Mouse (Mus musculus): ENCODE data around the gene Hap1.
"Not testable (repeated sequence)": the region's sequence is repeated elsewhere in the genome, so short reads cannot be mapped to it uniquely, and the experiment has no call there.

The Hap1 gene

DNA sequence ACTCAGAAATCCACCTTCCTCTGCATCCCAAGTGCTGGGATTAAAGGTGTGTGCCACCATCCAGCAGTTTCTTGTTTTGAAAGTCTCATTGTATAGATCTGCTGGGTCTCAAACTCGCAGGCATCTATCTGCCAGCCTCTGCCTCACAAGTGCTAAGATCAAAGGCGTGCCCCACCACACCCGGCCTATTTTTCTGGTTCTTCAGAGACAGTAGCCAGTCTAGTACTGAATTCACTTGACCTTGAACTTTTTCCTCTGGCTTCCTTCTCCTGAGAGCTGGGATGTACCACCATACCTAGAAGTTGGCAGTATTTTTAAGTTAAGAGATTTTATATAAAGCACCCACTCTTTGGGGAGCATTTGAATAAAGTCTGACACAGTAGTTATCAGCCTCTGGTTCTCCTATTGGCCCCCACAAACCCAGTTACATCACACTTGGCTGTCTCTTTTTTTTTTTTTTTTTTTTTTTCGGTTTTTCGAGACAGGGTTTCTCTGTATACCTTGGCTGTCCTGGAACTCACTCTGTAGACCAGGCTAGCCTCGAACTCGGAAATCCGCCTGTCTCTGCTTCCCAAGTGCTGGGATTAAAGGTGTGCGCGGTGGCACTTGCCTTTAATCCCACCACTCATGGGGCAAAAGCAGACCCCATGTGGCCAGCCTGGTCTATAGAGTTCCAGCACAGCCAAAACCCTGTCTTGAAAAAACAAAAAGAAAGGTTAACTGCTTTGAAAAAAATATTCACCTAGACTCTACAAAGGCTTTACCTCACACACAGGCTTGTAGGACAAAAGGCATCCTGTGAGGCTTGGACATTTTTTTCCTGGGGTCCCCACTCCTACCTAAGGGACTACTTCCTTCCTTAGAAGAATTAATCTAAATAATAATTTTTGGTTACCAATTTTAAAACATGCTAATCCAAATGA, 37.1 kb downstream of the Hap1 start:
- no peak for DNase-seq (ENCODE audit: low spot score)

GRCm38 (mm10) chr11:100317826-100318380, 38.0 kb downstream of the Hap1 start:
- DNase-seq (ENCODE audit: low spot score), result no peak

GRCm38 (mm10) chr11:100315439-100315838, 40.5 kb downstream of the Hap1 start:
- DNase-seq (ENCODE audit: low spot score), result no peak

GRCm38 (mm10) chr11:100313424-100313823, 42.5 kb downstream of the Hap1 start:
- no peak for DNase-seq (ENCODE audit: low spot score)

DNA sequence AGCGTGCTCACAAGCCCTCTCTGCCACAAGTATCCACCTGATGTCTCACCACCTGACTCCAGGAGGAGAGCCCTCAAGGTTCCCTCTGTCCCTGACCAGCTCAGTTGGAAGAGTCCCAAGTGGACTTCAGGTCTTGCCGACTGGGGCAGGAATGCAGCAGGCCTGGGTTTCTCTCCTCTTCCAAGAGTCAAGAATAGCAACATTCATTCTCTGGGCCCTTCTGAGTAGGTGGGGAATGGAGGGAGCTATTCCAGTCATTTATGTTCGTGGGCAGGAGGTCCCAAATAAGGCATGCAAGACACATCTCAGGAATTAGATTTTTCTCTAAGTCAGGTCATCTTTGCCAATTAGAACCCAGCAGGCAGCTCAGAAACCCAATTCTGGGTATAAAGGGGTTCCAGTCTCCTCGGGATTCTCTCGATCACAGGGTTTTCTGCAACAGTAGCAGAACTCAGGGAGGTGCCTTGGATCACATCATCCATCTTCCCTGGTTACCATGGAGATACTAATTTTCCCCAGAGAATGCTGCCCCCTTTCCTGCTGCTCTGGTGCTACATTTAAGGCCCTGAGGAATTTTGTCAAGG, 43.7 kb downstream of the Hap1 start:
- DNase-seq (ENCODE audit: low spot score), result no peak

DNA sequence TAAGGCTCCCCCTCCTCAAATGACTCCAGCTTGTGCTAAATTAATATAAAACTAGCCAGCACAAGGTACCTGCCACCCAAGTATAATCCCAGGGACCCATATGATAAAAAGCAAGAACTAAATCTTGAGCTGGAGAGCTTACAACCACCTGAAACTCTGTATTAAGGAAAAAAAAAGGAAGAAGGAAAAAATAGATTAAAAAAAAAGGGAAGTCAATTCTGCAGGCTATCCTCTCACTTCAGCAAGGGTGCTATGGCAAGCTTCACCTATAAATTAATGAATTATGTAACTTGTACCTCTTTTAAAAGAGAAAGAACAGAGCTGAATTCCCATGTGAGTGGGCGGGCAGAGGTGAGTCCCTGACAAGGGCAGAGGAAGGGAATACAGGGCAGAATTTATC, 44.3 kb downstream of the Hap1 start:
- no peak for DNase-seq (ENCODE audit: low spot score)

DNA sequence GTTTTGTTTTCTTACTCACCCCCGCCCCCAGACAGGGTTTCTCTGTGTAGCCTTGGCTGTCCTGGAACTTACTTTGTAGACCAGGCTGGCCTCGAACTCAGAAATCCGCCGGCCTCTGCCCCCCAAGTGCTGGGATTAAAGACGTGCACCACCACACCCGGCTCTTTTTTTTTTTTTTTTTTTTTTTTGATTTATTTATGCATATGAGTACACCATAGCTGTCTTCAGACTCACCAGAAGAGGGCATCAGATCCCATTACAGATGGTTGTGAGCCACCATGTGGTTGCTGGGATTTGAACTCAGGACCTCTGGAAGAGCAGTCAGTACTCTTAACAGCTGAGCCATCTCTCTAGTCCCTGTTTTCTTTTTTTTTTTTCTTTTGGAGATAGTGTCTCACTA, 47.3 kb downstream of the Hap1 start:
- not testable (repeated sequence) for DNase-seq (ENCODE audit: low spot score)

- DNase-seq (ENCODE audit: low spot score), result no peak
Measured at GRCm38 (mm10) chr11:100307900-100308299, 48.0 kb downstream of the Hap1 start.

DNA sequence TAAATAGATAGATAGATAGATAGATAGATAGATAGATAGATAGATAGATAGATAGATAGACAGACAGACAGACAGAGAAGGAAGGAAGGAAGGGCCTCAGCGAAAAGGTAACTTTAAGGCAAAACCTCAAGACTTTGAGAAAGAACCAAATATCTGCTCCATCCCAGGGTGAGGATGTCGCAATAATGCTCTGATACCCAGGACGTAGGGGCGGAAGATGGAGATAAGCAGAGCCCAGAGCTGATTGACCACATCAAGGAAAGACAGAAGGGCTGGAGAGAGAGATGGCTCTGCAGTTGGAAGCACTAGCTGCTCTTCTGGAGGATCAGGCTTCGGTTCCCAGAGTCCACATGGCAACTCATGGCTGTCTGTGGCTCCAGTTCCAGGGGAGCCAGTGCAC, 54.6 kb downstream of the Hap1 start:
- no peak for DNase-seq (ENCODE audit: low spot score)

DNA sequence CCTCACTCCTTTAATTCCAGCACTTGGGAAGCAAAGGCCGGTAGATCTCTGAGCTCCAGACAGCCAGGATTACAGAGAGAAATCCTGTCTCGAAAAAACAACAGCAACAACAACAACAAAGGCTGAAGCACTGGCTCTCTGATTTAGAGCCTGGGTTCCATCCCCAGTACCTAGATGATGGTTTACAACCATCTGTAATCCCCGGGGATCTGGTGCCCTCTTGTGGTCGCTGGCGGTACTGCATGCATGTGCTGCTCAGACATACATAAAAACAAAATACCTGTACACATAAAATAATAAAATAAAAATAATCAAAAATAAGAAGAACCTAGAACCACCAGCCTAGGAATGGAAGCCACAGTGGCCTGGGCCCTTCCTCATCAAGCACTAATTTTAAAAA, 55.6 kb downstream of the Hap1 start:
- peak; percentile 73 for DNase-seq (ENCODE audit: low spot score)

GRCm38 (mm10) chr11:100298274-100299036, 57.5 kb downstream of the Hap1 start:
- peak; percentile 87 for DNase-seq (ENCODE audit: low spot score)

- DNase-seq (ENCODE audit: low spot score), result no peak
Measured at GRCm38 (mm10) chr11:100297801-100298200, 58.1 kb downstream of the Hap1 start.

Measured in urinary bladder, postnatal 14 days (tissue).